Mouse (Mus musculus) erythroblast, embryonic 14.5 days (primary cell): ENCODE results near the gene Mroh3.

Experiments used
- GATA1 ChIP-seq: IDR thresholded peaks from 2 replicates; pipeline ENCODE4 v1.6.1; 2012; ENCODE audit warnings: low read length, inconsistent platforms, mixed read lengths
- TAL1 ChIP-seq: IDR thresholded peaks from 3 replicates; pipeline ENCODE4 v1.6.1; 2012; ENCODE audit warnings: low read length, inconsistent platforms, mixed read lengths

DNA sequence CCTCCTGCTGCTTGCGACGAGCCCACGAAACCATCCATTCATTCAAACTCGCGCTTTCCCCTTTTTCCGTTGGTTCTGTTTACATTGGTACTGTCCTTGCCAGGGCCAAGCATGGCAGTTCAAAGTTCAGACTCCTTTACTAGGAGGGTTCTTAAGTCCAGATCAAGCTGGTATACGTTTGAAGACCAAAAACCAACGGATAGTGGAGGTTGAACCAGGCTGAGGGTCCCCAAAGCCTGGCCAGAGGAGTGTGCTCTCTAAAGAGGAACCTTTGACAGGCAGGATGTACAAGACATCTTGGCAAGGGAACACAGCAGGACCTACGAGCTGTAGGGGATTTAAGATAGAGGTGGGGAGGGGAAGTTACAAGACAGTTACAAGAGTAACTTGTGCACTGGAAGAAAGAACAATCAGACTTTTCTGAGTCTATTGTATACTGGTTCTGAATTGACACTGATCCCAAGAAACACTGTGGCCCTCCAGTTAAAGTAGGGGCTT lies 22.0 kb upstream of the Mroh3 start:
- TF ChIP-seq GATA1 (no peak), TAL1 (no peak)
